Mouse (Mus musculus): ENCODE results near the gene Mapkap1. TPM values are rescaled to one million over a fixed set of nuclear protein-coding genes. Genes with fewer than 3 reads are reported as not detected.
A peak's percentile ranks its signal among the peaks of the same experiment; 100 is the strongest.

The Mapkap1 gene
- 93.4 and 101 TPM in 2 replicates for polyA plus RNA-seq (2015; fragmentation: Nextera tagmentation; extraction: Ambion mirVana)

DNA sequence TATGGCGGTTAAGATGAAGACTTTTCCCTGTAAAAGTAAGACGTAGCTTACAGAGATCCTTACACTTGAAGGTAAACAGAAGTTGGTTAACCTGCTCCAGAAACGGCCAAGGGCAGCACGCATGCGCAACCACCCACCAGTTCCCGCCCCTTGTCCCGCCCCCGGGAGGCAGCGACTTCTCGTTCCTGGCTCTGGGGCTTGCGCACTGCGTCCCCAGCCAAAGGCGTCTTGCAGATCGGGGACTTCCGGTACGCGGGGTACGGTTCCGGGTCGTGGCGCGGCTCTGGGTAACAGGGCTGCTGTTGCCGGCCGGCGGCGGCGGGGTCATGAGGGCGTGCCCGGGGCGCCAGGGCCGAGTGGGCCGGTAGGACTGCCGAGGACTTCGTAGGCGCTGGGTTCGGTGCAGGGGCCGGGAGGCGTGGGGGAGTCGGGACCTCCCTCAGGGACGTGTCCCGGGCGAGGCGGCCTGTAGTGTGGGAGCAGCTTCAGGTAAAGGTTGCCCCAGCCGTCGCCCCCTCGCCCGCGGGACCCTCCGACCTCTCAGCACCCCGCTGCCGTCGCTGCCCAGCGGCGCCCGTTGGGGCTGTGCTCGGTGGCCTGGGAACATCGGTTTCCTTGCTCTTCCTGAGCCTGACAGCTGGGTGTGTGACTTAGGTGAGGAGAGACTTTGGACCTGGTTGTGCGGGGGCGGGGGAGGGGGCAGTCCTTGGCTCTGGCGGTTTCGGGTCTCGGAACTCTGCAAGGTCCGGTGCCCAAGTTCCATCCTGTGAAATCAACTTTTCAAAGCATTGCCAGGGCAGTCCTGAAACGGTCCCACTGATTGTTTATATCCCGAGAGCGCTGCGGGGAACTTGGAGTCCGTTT, at the start of gene Mapkap1:
Mapkap1 (plus strand) TSS at position 171 of the 864 bp plus-strand sequence.
- H3K27me3 ChIP-seq, result no peaks in the 10 kb centered on the region
- H3K4me1 ChIP-seq (replicated peaks), result peaks cover 22% of the 10 kb centered on the region
- peak within 1 kb of the TSS; percentile 88 for H3K4me2 ChIP-seq (replicated peaks)
- ATAC-seq, result peak; percentile 99
- H3K9ac ChIP-seq (replicated peaks), result peak within 1 kb of the TSS; percentile 89
- H3K36me3 ChIP-seq, result no peaks in the 10 kb centered on the region
- peak within 1 kb of the TSS; percentile 91 for H3K4me3 ChIP-seq (replicated peaks)
- peak within 1 kb of the TSS; percentile 35; the same call in 1 of the 2 replicates for H3K27ac ChIP-seq
- under 1% methylated on average over 59 of the region's 68 CpGs for WGBS
- no peaks in the 10 kb centered on the region for H3K9me3 ChIP-seq

DNA sequence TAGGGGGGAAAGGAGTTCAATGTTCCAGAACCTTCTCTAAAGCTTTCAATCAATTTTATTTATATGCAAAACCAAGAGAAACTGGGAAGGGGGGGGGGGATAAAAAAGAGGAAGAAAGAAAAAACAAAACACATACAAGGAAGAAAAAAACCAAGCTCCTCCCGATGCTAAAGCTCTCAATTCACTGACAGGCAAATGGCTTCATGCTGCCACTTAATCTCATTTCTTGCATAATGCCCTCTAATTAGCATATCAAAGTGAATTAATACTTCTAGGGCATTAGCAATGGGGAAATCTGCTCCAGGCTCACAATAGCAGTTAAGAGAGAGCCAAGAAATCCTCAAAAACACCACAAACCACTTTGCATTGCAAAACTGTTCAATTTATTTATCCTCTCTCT, 42.9 kb upstream of the Mapkap1 start:
- WGBS, result 0% methylated on average over 1 of the region's 1 CpGs
- Histone ChIP-seq H3K4me2 (replicated peaks) (peak overlapping the region; percentile 33), H3K27ac (no peak overlapping the region), H3K9me3 (no peaks in the 10 kb centered on the region), H3K36me3 (no peaks in the 10 kb centered on the region), H3K27me3 (peaks cover 3% of the 10 kb centered on the region; the same call in 1 of the 2 replicates), H3K9ac (replicated peaks) (no peak overlapping the region), H3K4me1 (replicated peaks) (peaks cover 49% of the 10 kb centered on the region), H3K4me3 (replicated peaks) (no peak overlapping the region)
- ATAC-seq, result peak; percentile 68; the same call in 1 of the 2 replicates

- Histone ChIP-seq H3K9me3 (no peaks in the 10 kb centered on the region), H3K36me3 (no peaks in the 10 kb centered on the region), H3K4me1 (replicated peaks) (peaks cover 38% of the 10 kb centered on the region), H3K27ac (0 out of 2 replicates have a peak overlapping the region, but pooled peaks have one; percentile 19), H3K9ac (replicated peaks) (peak overlapping the region; percentile 50), H3K27me3 (peaks cover 3% of the 10 kb centered on the region; the same call in 1 of the 2 replicates), H3K4me3 (replicated peaks) (peak overlapping the region; percentile 26), H3K4me2 (replicated peaks) (peak overlapping the region; percentile 47)
- WGBS, result 55% methylated on average over 2 of the region's 2 CpGs
- no peak for ATAC-seq
These were observed 39.5 kb upstream of the Mapkap1 start for GRCm38 (mm10) chr2:34367024-34367423.

- H3K9ac ChIP-seq (replicated peaks), result peak overlapping the region; percentile 74
- no peaks in the 10 kb centered on the region for H3K27me3 ChIP-seq
- H3K4me3 ChIP-seq (replicated peaks), result peak overlapping the region; percentile 48
- H3K9me3 ChIP-seq, result no peaks in the 10 kb centered on the region
- no peaks in the 10 kb centered on the region for H3K36me3 ChIP-seq
- peaks cover 39% of the 10 kb centered on the region for H3K4me1 ChIP-seq (replicated peaks)
- WGBS, result 7% methylated on average over 6 of the region's 6 CpGs
- peak overlapping the region; percentile 60 for H3K4me2 ChIP-seq (replicated peaks)
- H3K27ac ChIP-seq, result peak overlapping the region; percentile 81
- no peak for ATAC-seq
These were observed 38.2 kb upstream of the Mapkap1 start for GRCm38 (mm10) chr2:34368396-34368795.

DNA sequence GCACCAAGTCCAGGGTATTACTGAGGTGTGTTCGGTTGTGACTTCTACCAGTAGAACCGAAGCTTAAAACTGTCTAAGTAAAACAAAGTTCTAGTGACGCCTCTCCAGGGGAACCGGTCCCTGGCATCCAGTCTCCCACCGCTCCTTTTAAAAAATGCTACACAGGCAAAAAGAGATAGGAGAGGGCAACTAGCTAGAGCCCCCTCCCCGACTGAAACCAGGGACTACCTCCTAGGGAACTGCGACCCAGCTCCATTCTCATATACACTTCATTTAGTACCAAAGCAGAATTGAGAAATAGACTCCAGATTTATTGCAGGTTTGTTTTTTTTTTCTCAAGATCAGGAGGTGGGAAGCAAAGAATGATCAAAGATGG, 36.2 kb upstream of the Mapkap1 start:
- Histone ChIP-seq H3K36me3 (no peaks in the 10 kb centered on the region), H3K9me3 (no peaks in the 10 kb centered on the region), H3K4me1 (replicated peaks) (peaks cover 37% of the 10 kb centered on the region), H3K9ac (replicated peaks) (peak overlapping the region; percentile 96), H3K4me2 (replicated peaks) (peak overlapping the region; percentile 92), H3K27ac (peak overlapping the region; percentile 99), H3K4me3 (replicated peaks) (peak overlapping the region; percentile 70), H3K27me3 (no peaks in the 10 kb centered on the region)
- ATAC-seq, result no peak
- 3% methylated on average over 7 of the region's 7 CpGs for WGBS

DNA sequence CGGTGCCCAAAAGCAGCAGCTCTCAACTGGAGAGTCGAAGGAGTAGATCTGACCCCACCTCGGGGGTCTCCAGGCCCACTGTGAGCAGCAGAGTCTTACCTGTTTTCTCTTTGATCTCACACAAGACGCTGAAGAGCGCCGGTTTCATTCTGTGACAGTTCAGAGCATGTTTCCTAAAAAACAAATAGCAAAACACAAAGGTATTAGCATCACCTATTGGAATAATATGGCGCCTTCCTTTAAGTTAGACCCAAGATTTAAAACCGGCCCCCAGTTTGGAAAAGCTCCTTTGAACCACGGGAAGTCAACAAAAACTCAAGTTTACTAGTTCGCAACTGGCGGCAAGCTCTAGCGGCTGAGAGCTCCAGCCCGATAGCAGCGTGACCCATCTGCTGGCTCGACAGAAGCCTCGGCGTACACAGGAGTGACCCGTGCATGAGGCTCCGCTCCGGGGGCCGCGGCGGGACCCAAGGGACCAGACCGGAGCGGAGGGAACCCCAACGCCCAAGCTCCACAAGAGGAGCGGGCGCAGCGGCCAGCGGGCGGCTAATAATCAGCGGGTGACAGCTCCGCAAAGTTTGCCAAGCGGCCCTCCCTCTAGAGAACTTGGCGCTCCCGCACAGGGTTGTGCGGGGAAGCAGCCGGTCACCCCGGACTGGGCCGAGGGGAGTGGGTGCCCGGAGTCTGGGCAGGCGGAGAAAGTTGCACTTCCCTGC, 35.7 kb upstream of the Mapkap1 start:
- WGBS, result under 1% methylated on average over 42 of the region's 42 CpGs
- Histone ChIP-seq H3K9me3 (no peaks in the 10 kb centered on the region), H3K9ac (replicated peaks) (peak overlapping the region; percentile 96), H3K4me3 (replicated peaks) (peak overlapping the region; percentile 70), H3K27ac (peak overlapping the region; percentile 99), H3K4me1 (replicated peaks) (peaks cover 37% of the 10 kb centered on the region), H3K27me3 (no peaks in the 10 kb centered on the region), H3K4me2 (replicated peaks) (peak overlapping the region; percentile 92), H3K36me3 (no peaks in the 10 kb centered on the region)
- ATAC-seq, result peak; percentile 2; the same call in 1 of the 2 replicates

DNA sequence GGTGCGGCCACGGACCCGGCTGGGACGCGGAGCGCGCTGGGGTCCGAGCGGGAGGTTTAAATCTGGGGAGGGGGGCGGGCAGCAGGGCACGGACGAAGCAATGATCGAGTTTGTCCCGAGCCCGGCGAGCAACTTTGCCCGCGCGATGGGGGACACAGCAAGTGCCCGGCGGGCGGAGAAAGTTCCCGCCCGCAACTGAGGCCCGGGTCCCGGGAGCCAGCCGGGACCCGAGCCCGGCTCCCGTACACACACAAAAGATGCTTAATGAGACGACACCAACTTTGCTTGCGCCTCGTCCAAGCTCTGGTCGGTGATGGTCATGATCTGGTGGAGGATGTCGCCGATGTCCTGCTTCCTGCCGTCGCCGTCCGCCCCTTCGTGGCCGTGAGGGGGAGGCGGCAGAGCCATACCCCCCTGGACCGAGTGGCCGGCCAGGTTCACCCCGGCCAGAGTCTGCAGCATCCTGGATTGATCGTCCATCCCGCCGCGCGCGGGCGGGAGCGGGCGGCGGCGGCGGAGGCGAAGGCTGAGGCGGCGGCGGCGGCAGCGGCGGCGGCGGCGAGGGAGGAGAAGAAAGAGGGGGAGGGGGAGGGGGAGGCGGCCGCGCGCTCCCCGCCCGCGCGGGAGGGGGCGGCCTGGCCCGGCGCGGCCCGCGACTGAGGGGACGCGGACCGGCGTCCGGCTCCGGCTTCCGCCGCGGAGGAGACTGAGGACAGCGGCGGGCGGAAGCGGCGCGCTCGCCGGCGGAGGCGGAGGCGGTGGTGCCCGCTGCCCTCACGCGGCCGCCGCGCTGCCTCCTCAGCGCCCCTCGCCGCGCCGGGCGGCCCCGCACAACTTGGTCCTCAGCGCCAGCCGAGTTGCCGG, 34.9 kb upstream of the Mapkap1 start:
- Histone ChIP-seq H3K9me3 (no peaks in the 10 kb centered on the region), H3K36me3 (no peaks in the 10 kb centered on the region), H3K9ac (replicated peaks) (peak overlapping the region; percentile 96), H3K4me1 (replicated peaks) (peaks cover 37% of the 10 kb centered on the region), H3K27ac (peak overlapping the region; percentile 99), H3K4me3 (replicated peaks) (peak overlapping the region; percentile 70), H3K4me2 (replicated peaks) (peak overlapping the region; percentile 92), H3K27me3 (no peaks in the 10 kb centered on the region)
- peak; percentile 46 for ATAC-seq
- whole genome bisulfite sequencing, result under 1% methylated on average over 61 of the region's 118 CpGs

DNA sequence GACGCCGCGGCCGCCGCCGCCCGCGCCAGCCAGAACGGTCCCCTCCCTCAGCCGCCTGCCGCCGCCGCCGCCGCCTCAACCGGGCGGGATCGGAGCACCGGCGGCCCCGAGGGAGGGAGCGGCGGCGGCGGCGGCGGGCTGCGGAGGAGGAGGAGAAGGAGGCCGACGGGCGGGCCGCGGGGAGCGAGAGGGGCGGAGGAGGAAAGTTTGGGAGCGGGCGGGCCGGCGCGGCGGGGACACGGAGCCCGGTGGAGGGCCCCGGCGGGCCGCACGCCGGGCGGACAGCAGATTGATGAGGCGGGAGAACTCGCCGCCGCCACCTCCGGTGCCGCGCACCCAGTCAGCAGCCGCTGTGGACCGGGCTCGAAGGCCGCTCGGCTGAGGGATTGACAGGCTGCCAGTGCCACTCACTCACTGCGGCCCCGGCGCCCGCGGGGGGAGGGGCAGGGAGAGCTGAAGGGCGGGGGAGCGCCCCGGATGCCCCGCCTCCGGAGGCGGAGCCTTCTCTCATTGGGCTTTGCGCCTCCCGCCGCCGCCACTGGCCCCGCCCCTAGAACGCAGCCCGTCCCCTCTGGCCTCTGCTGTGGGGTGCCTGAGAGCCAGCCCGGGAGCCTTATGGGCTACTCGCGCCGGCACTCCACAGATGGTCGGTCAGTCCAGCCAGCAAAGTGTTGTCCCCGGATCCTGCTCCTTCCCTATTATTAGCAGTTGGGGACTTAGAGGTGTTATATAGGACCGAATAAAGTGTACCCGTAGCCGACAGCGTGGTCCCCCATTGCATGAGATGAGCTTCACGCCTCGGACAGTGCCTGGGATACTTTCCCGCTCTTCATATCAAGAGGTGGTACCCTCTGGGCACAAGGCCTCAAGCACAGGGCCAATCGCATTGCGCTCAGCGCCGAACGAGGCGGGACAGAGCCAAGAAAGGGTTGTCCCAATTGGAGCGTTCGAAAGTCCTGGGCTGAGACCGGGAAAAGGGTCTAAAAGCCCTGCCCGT, 34.0 kb upstream of the Mapkap1 start, which contains the start of gene Pbx3:
Pbx3 (minus strand) TSS at position 838 of the 997 bp plus-strand sequence.
- peak within 1 kb of the TSS; percentile 92 for H3K4me2 ChIP-seq (replicated peaks)
- peak; percentile 93 for ATAC-seq
- H3K27me3 ChIP-seq, result no peaks in the 10 kb centered on the region
- no peaks in the 10 kb centered on the region for H3K9me3 ChIP-seq
- peak within 1 kb of the TSS; percentile 96 for H3K9ac ChIP-seq (replicated peaks)
- under 1% methylated on average over 73 of the region's 102 CpGs for WGBS
- H3K4me1 ChIP-seq (replicated peaks), result peaks cover 34% of the 10 kb centered on the region
- peak within 1 kb of the TSS; percentile 70 for H3K4me3 ChIP-seq (replicated peaks)
- no peaks in the 10 kb centered on the region for H3K36me3 ChIP-seq
- peak within 1 kb of the TSS; percentile 99 for H3K27ac ChIP-seq

DNA sequence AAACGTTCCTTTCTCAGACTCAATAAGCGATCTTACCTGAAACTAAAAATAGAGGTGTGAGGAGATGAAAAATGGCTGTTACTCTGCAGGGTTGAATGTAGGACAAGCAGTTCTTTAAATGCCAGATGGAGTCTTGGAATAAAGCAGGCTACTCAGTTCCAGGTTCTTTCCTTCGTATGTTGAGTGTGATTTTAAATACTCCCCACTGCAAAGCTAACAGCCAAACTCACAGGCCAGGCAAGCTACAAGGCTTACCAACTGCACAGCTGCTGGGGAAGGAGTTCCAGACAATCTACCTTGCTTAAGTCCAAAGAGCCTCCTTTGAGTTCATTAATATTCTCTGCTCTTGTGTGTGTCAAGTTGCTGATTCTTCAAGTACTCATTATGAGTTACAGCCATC, 32.7 kb upstream of the Mapkap1 start:
- Histone ChIP-seq H3K9me3 (no peaks in the 10 kb centered on the region), H3K36me3 (no peaks in the 10 kb centered on the region), H3K27ac (no peak overlapping the region), H3K9ac (replicated peaks) (no peak overlapping the region), H3K4me1 (replicated peaks) (peaks cover 23% of the 10 kb centered on the region), H3K27me3 (no peaks in the 10 kb centered on the region), H3K4me3 (replicated peaks) (no peak overlapping the region), H3K4me2 (replicated peaks) (peak overlapping the region; percentile 92; the same call in 1 of the 2 replicates)
- WGBS, result 38% methylated on average over 3 of the region's 3 CpGs
- ATAC-seq, result no peak

DNA sequence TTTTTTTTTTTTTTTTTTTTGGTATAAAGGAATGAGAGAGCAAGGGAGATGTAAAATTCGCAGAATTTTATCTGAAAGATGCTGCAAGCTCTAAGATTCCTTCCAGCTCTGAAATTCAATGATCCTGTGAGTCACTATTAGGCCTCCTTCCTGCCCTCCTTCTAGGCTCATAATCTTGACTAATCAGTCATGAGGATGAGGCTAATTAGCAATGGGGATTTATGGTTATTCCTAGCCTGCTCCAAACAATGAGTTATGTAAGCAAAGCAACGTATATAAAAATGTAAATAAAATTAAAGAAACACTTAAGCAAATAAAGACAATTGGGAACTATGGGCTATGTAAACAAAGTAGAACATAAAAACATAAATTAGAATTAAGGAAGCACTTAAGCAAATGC, 32.2 kb upstream of the Mapkap1 start:
- no peak overlapping the region for H3K27ac ChIP-seq
- peaks cover 21% of the 10 kb centered on the region for H3K4me1 ChIP-seq (replicated peaks)
- no peak overlapping the region for H3K9ac ChIP-seq (replicated peaks)
- no peaks in the 10 kb centered on the region for H3K36me3 ChIP-seq
- WGBS, result 83% methylated on average over 2 of the region's 2 CpGs
- no peak overlapping the region for H3K4me2 ChIP-seq (replicated peaks)
- H3K9me3 ChIP-seq, result no peaks in the 10 kb centered on the region
- H3K27me3 ChIP-seq, result no peaks in the 10 kb centered on the region
- H3K4me3 ChIP-seq (replicated peaks), result no peak overlapping the region
- no peak for ATAC-seq

Data from midbrain, embryonic 13.5 days (tissue).